Mouse (Mus musculus) layer of hippocampus, postnatal 36 days (tissue): ENCODE data around the gene Adat1. TPM values are rescaled to one million over a fixed set of nuclear protein-coding genes. Genes with fewer than 3 reads are reported as not detected.
A peak's percentile ranks its signal among the peaks of the same experiment; 100 is the strongest.

ENCODE experiments used
- DNase-seq, 2 experiments: peaks; one replicate each; pipeline ENCODE4 v3.0.0; 2022
- total RNA-seq, 2 experiments: library from RNA; stranded (reverse); gene quantifications; 2 replicates each; pipeline ENCODE4 v1.2.3; 2021

Adat1 gene
- 1 to 10 TPM; 6.7 to 7.3 TPM for total RNA-seq

- peak; percentile 81 to 87 for DNase-seq
These were observed at the start of gene Adat1 for GRCm38 (mm10) chr8:111992013-111992702. Adat1 (minus strand) TSS chr8:111992302.

GRCm38 (mm10) chr8:112037521-112037920, 45.4 kb upstream of the Adat1 start:
- no peak for DNase-seq

- no peak for DNase-seq
These were observed 42.5 kb upstream of the Adat1 start for GRCm38 (mm10) chr8:112034603-112035002.

- no peak for DNase-seq
These were observed 41.0 kb upstream of the Adat1 start for GRCm38 (mm10) chr8:112033071-112033470.

- no peak for DNase-seq
These were observed 38.6 kb upstream of the Adat1 start for GRCm38 (mm10) chr8:112030663-112031062.

- DNase-seq, result no peak
These were observed 37.4 kb upstream of the Adat1 start for GRCm38 (mm10) chr8:112029455-112029854.

- no peak for DNase-seq
These were observed 22.8 kb upstream of the Adat1 start, which contains the start of gene Gm6793 for GRCm38 (mm10) chr8:112014936-112015335. Gm6793 (minus strand) TSS chr8:112015036.

- DNase-seq, result peak in 1 of 2 experiments; percentile 38
These were observed 19.7 kb upstream of the Adat1 start for GRCm38 (mm10) chr8:112011816-112012242.

- peak; percentile 90 to 91 for DNase-seq
These were observed 19.1 kb upstream of the Adat1 start, which contains the start of the genes Kars and Terf2ip for GRCm38 (mm10) chr8:112010997-112011815. Kars (minus strand) TSS chr8:112011323. Terf2ip (plus strand) TSS chr8:112011398.

GRCm38 (mm10) chr8:112009558-112009957, 17.5 kb upstream of the Adat1 start:
- no peak for DNase-seq

- no peak for DNase-seq
These were observed 15.6 kb upstream of the Adat1 start for GRCm38 (mm10) chr8:112007669-112008068.

GRCm38 (mm10) chr8:112005601-112006000, 13.5 kb upstream of the Adat1 start:
- DNase-seq, result peak; percentile 37 to 45

- DNase-seq, result no peak
These were observed 12.7 kb upstream of the Adat1 start for GRCm38 (mm10) chr8:112004754-112005153.

GRCm38 (mm10) chr8:111992703-111993039, 569 bp upstream of the Adat1 start:
- no peak for DNase-seq

GRCm38 (mm10) chr8:111991278-111991677, 824 bp downstream of the Adat1 start:
- DNase-seq, result no peak

GRCm38 (mm10) chr8:111989911-111990310, 2.2 kb downstream of the Adat1 start:
- peak; percentile 64 to 71 for DNase-seq

GRCm38 (mm10) chr8:111984511-111984910, 7.6 kb downstream of the Adat1 start:
- DNase-seq, result no peak

GRCm38 (mm10) chr8:111982116-111982515, 10.0 kb downstream of the Adat1 start:
- no peak for DNase-seq

- DNase-seq, result no peak
These were observed 14.0 kb downstream of the Adat1 start for GRCm38 (mm10) chr8:111978147-111978546.

GRCm38 (mm10) chr8:111976326-111976725, 15.8 kb downstream of the Adat1 start:
- no peak for DNase-seq

GRCm38 (mm10) chr8:111975706-111976105, 16.4 kb downstream of the Adat1 start:
- no peak for DNase-seq

GRCm38 (mm10) chr8:111974138-111974537, 18.0 kb downstream of the Adat1 start:
- DNase-seq, result no peak

- DNase-seq, result no peak
These were observed 23.1 kb downstream of the Adat1 start for GRCm38 (mm10) chr8:111968991-111969390.

GRCm38 (mm10) chr8:111968541-111968940, 23.6 kb downstream of the Adat1 start:
- DNase-seq, result no peak
